13 mouse cellular contexts compared by ENCODE assay signal in the genomic region with DNA sequence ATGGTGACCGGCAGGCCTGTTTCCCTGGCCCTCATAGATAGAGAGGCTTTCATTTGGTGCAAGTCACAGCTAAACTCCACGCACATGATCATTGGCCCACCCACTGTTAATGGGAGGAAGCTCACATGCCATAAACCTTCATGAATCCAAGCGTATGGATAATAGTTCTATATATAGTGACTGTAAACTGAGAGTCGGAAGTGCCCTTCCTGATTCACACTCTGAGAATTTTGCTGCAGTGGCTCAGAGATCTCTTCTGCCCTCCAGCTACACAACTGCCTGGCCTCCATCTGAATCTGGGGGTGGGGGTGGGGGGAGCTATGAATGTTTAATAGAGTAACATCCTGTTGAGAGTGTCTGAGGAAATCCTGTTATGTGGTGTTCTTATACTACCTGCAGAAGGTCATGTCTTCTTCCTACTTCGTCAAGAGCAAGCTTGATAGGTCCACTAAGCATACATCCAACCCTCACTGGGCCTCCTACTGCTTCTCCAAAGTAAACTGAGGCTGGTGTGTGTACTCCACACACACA.
DNase-seq lines count a peak whose midpoint lies in the region; ATAC-seq and TF ChIP-seq lines count a peak whose summit lies in the region.
"Had no signal": no experiment of that assay in that cellular context is flagged by ENCODE, and none has a peak within 500 bp of the region (broad histone marks: within the 10 kb centered on the region; RNA-seq: fewer than 3 reads in every experiment).

No protein-coding gene starts in this region.

- H3K27me3 ChIP-seq in intestine, embryonic 15.5 days (replicated peaks) = no peaks in the 10 kb centered on the region
- no peaks in the 10 kb centered on the region for H3K27me3 ChIP-seq in intestine, postnatal 0 days (replicated peaks; ENCODE audit: control insufficient read depth, insufficient read depth, low read length)
- no peaks in the 10 kb centered on the region for H3K27me3 ChIP-seq in midbrain, embryonic 16.5 days (ENCODE audit: control insufficient read depth, insufficient read depth, low read depth, low read length)
- no peaks in the 10 kb centered on the region for H3K27me3 ChIP-seq in midbrain, embryonic 10.5 days (ENCODE audit: low read depth, poor library complexity, severe bottlenecking)
- H3K27me3 ChIP-seq in embryonic facial prominence, embryonic 15.5 days = no peaks in the 10 kb centered on the region
- H3K27me3 ChIP-seq: liver, embryonic 13.5 days; midbrain, embryonic 15.5 days had no signal

- no peak overlapping the region for H3K4me2 ChIP-seq in intestine, embryonic 15.5 days (replicated peaks)
- H3K4me2 ChIP-seq in intestine, postnatal 0 days (replicated peaks; ENCODE audit: low read depth) = no peak overlapping the region
- no peak overlapping the region for H3K4me2 ChIP-seq in midbrain, embryonic 16.5 days (ENCODE audit: low read length)
- H3K4me2 ChIP-seq in embryonic facial prominence, embryonic 15.5 days (replicated peaks) = no peak overlapping the region
- H3K4me2 ChIP-seq: liver, embryonic 13.5 days; midbrain, embryonic 15.5 days had no signal

- no peak for DNase-seq in midbrain, embryonic 10.5 days (ENCODE audit: low spot score)
- no peak for DNase-seq in retina, embryonic 14.5 days (ENCODE audit: low spot score)
- DNase-seq: cerebellum, adult 2 months; heart, postnatal 10 days; liver, embryonic 13.5 days had no signal

- 56% methylated on average over 5 of the region's 5 CpGs for WGBS in intestine, embryonic 15.5 days
- WGBS in intestine, postnatal 0 days = 44% methylated on average over 5 of the region's 5 CpGs
- 66% methylated on average over 5 of the region's 5 CpGs for WGBS in midbrain, embryonic 16.5 days
- 89% methylated on average over 5 of the region's 5 CpGs for WGBS in midbrain, embryonic 10.5 days
- WGBS in embryonic facial prominence, embryonic 15.5 days = 54% methylated on average over 5 of the region's 5 CpGs
- WGBS in olfactory bulb, adult 2 months = 47% methylated on average over 5 of the region's 5 CpGs

- H3K27ac ChIP-seq in intestine, embryonic 15.5 days = no peak overlapping the region
- H3K27ac ChIP-seq in intestine, postnatal 0 days (ENCODE audit: low read depth, low read length) = no peak overlapping the region
- H3K27ac ChIP-seq in midbrain, embryonic 16.5 days (ENCODE audit: low read length) = no peak overlapping the region
- no peak overlapping the region; the same call in 1 of the 2 replicates for H3K27ac ChIP-seq in midbrain, embryonic 10.5 days (replicated peaks)
- H3K27ac ChIP-seq in embryonic facial prominence, embryonic 15.5 days (replicated peaks) = peak overlapping the region; percentile 69; the same call in 1 of the 2 replicates
- H3K27ac ChIP-seq in olfactory bulb, adult 2 months (ENCODE audit: insufficient read depth, low read depth, low read length) = peak overlapping the region; percentile 42
- H3K27ac ChIP-seq: kidney, postnatal 0 days; liver, embryonic 13.5 days had no signal

- 0 out of 2 replicates have a peak, but pooled peaks have one; percentile 10 for ATAC-seq in intestine, embryonic 15.5 days
- ATAC-seq in intestine, postnatal 0 days = no peak
- no peak for ATAC-seq in midbrain, embryonic 16.5 days
- ATAC-seq in embryonic facial prominence, embryonic 15.5 days (ENCODE audit: insufficient number of reproducible peaks, low FRiP score, low TSS enrichment, low read depth) = no peak
- no peak for ATAC-seq in megakaryocyte, adult 5-6 weeks (ENCODE audit: poor library complexity, severe bottlenecking)
- ATAC-seq: midbrain, embryonic 15.5 days had no signal

- no peak for TF ChIP-seq CTCF in intestine, postnatal 0 days (IDR thresholded peaks at IDR 0.05; ENCODE audit: low read depth)
- TF ChIP-seq CTCF in olfactory bulb, adult 2 months (IDR thresholded peaks at IDR 0.05; ENCODE audit: insufficient read depth, low read depth, low read length) = no peak

- no peak overlapping the region for H3K9ac ChIP-seq in intestine, embryonic 15.5 days
- H3K9ac ChIP-seq in intestine, postnatal 0 days (ENCODE audit: low read depth, low read length) = no peak overlapping the region
- H3K9ac ChIP-seq in midbrain, embryonic 16.5 days (ENCODE audit: low read depth, low read length) = peak overlapping the region; percentile 11; the same call in 1 of the 2 replicates
- no peak overlapping the region for H3K9ac ChIP-seq in embryonic facial prominence, embryonic 15.5 days
- H3K9ac ChIP-seq: liver, embryonic 13.5 days; midbrain, embryonic 15.5 days had no signal

- H3K4me1 ChIP-seq in intestine, embryonic 15.5 days (replicated peaks) = peaks cover 16% of the 10 kb centered on the region
- H3K4me1 ChIP-seq in intestine, postnatal 0 days (replicated peaks; ENCODE audit: control insufficient read depth, insufficient read depth, low read length) = no peaks in the 10 kb centered on the region
- peaks cover 41% of the 10 kb centered on the region for H3K4me1 ChIP-seq in midbrain, embryonic 16.5 days (ENCODE audit: control insufficient read depth, insufficient read depth, low read length)
- H3K4me1 ChIP-seq in midbrain, embryonic 10.5 days = peaks cover 55% of the 10 kb centered on the region
- peaks cover 41% of the 10 kb centered on the region for H3K4me1 ChIP-seq in embryonic facial prominence, embryonic 15.5 days
- H3K4me1 ChIP-seq in olfactory bulb, adult 2 months (ENCODE audit: control insufficient read depth, insufficient read depth, low read length) = peaks cover 43% of the 10 kb centered on the region

- no peaks in the 10 kb centered on the region for H3K9me3 ChIP-seq in intestine, embryonic 15.5 days
- no peaks in the 10 kb centered on the region for H3K9me3 ChIP-seq in intestine, postnatal 0 days (ENCODE audit: control insufficient read depth)
- H3K9me3 ChIP-seq in midbrain, embryonic 16.5 days (replicated peaks; ENCODE audit: control insufficient read depth, low read length, poor library complexity, severe bottlenecking) = no peaks in the 10 kb centered on the region
- no peaks in the 10 kb centered on the region for H3K9me3 ChIP-seq in midbrain, embryonic 10.5 days (replicated peaks)
- no peaks in the 10 kb centered on the region for H3K9me3 ChIP-seq in embryonic facial prominence, embryonic 15.5 days (replicated peaks)
- H3K9me3 ChIP-seq: liver, embryonic 13.5 days; midbrain, embryonic 15.5 days had no signal

- no peak for TF ChIP-seq POLR2A in olfactory bulb, adult 2 months (IDR thresholded peaks at IDR 0.05; ENCODE audit: insufficient read depth, low read depth, low read length)

- H3K36me3 ChIP-seq in intestine, embryonic 15.5 days = no peaks in the 10 kb centered on the region
- peaks cover 13% of the 10 kb centered on the region for H3K36me3 ChIP-seq in intestine, postnatal 0 days (ENCODE audit: control insufficient read depth, insufficient read depth)
- H3K36me3 ChIP-seq in midbrain, embryonic 16.5 days (ENCODE audit: control insufficient read depth, insufficient read depth, low read length) = no peaks in the 10 kb centered on the region
- peaks cover 26% of the 10 kb centered on the region for H3K36me3 ChIP-seq in midbrain, embryonic 10.5 days
- H3K36me3 ChIP-seq in embryonic facial prominence, embryonic 15.5 days = 0 out of 2 replicates have a peak, but pooled peaks cover 7% of the 10 kb centered on the region

- H3K4me3 ChIP-seq in intestine, embryonic 15.5 days (replicated peaks) = no peak overlapping the region
- no peak overlapping the region for H3K4me3 ChIP-seq in intestine, postnatal 0 days (ENCODE audit: low read depth, low read length)
- no peak overlapping the region for H3K4me3 ChIP-seq in midbrain, embryonic 16.5 days (ENCODE audit: low read depth, low read length)
- no peak overlapping the region for H3K4me3 ChIP-seq in midbrain, embryonic 10.5 days
- no peak overlapping the region for H3K4me3 ChIP-seq in embryonic facial prominence, embryonic 15.5 days (replicated peaks)
- H3K4me3 ChIP-seq in olfactory bulb, adult 2 months (ENCODE audit: insufficient read depth, low read depth, low read length) = no peak overlapping the region
- H3K4me3 ChIP-seq: liver, embryonic 13.5 days; midbrain, embryonic 15.5 days had no signal

Comparison
In these comparisons a context has a peak if more than half of its experiments do, and no peak if none do; other contexts are left out.
1. H3K27ac ChIP-seq: peak in embryonic facial prominence, embryonic 15.5 days (single experiment) and olfactory bulb, adult 2 months (single experiment); none in intestine, embryonic 15.5 days (single experiment), intestine, postnatal 0 days (single experiment), midbrain, embryonic 16.5 days (single experiment) and midbrain, embryonic 10.5 days (single experiment).